Mouse (Mus musculus) layer of hippocampus, postnatal 14 days (tissue): ENCODE measurements at regions not wholly inside any gene's neighbourhood (a gene's known extent, or its start where the extent isn't known, plus 50 kb on each side); places are given as distances from the start of the nearest gene placed in this dataset.
A peak's percentile ranks its signal among the peaks of the same experiment; 100 is the strongest.

Experiments used
- DNase-seq, 2 experiments: peaks; one replicate each; pipeline ENCODE4 v3.0.0; 2021 to 2022; ENCODE audit warnings: low spot score in 2 of 2, mixed read lengths in 1 of 2

GRCm38 (mm10) chr6:100107066-100107465 is 180.2 kb downstream of the Rybp start:
- DNase-seq, result no peak

- DNase-seq, result no peak
These were observed 186.6 kb downstream of the Rybp start for GRCm38 (mm10) chr6:100100565-100101133.

DNA sequence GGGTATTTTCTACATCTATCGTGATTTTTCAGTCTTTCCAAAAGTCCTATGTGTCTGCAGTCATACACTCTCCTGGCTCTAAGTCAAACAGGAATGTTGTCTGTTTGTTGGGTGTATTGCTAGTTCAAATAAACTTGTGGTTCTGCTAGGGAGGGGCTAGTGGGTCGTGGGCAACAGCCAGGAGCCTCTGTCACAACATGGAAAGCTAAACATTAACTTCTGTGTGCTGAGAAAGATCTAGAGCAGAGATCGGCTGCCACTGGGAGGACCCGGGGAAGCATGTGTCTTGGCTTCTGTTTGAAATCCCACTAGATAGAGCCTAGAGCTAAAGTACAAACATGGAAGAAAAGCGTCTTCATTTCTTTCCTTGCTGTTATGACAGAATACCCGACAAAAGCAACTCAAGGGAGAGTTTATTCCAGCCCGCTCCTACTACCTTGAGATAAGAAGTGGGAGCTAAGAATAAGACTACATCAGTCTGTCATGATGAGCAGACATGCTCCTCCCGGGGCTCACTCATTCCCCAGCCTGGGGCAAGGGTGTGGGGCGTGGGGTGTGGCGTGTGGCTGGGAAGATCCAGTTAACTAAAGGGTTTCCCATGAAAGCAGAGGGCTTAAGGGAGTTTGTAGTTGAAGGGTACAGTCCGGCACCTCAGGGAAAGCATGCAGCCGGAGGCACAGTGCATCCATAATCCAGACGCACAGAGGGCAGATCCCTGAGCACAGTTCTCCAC is 190.7 kb downstream of the Rybp start:
- no peak for DNase-seq

DNA sequence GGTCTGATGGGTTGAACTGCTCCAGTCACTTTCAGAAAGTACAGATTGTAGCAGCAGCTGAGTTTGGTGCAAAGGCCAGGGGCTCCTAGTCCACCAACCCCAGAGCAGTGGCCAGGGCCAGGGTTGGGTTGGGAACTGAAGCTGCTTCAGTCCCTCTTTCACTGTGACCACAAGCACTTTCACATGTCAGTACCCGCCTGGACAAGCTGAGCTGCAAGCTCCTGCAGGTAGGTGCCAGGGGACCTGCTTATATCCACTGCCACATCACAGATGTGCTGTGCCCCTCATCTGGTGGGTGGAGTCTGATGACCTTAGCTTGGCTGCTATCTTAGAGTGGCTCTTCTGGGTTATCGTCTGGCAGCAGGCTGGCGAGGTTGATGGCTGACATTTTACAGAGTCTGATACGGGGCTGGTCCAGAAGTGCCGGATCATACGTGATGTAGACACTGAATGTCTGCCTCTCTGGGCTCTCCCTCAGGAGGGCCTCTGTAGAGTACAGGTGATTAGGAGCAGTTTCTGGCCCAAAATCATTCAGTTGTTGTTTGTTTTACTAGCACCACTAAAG is 192.6 kb downstream of the Rybp start:
- no peak for DNase-seq

DNA sequence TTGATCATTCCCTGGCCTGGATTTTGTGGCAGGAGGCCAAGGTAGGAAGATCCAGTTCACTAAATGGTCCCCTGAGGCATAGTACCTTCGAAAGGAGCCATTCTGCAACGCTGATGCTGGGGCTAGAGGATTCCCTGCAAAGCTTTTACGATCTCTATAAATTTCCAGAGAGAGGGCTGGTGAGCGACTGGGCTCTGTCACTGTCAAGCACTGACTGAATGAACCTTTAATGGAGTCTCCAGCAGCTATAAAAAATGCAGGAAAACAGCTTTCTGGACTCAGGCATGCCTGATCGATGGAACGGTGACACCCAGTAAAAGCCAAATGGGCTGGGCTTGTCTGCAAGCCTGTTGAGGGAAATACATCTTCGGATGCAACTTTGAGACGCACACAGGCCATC is 194.4 kb downstream of the Rybp start:
- DNase-seq, result no peak

DNA sequence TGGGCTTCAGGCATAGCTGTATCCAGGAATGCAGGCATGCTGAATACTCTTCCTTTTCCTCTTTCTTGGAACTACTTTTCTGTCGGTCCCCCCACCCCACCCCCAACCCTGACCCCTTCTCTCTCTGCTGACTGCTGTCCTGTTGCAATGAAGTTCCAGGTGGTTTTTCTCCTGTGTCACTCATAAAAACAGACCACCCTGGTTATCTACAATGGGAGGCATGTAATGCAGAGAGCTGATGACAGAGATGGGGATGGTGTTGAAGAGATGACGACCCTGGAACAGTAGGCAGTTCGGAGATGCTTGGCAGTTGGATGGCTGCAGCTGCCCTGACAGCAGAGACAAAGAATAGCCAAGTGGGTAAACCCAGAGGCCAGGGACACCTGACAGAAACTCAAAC is 195.5 kb downstream of the Rybp start:
- DNase-seq, result no peak

DNA sequence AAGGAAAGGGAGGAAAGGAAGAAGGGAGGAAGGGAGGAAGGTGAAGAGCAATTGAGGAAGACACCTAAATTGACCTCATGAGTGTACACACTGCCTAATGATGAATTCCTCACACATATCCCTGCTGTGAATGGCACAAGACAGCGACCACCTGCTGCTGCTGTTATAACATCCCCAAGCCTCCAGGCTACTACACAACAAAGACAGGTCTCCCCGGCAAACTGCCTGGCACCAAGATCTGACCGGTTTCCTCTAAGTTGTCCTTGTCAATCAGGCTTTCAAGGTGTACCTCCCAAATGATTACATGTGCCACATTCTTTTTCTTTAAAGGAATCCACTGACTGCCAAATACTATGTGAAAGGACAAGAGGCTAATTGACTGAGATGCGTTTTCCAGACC is 198.7 kb downstream of the Rybp start:
- DNase-seq, result no peak

DNA sequence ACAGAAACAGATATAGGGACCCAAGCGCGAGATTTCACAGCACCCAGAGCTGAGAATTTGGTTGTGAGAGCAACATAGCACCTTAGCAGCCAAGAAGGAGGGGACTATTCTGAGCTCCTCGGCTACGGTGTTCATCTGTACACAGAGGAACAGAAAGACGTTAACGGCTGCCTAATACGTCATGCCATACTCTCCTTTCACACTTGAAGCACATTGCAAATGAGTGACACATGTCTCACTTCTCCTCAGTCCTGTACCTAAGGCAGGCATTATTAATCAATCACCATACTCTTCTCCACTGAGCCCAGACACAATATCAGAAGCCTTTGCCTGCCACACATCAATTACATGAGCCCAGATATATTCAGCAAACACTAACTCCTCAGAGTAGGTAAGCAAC is 200.5 kb downstream of the Rybp start:
- DNase-seq, result no peak

GRCm38 (mm10) chr6:100085981-100086380 is 201.3 kb downstream of the Rybp start:
- no peak for DNase-seq

- no peak for DNase-seq
These were observed 203.3 kb downstream of the Rybp start for GRCm38 (mm10) chr6:100083868-100084477.

- no peak for DNase-seq
These were observed 204.2 kb downstream of the Rybp start for GRCm38 (mm10) chr6:100083127-100083526.

DNA sequence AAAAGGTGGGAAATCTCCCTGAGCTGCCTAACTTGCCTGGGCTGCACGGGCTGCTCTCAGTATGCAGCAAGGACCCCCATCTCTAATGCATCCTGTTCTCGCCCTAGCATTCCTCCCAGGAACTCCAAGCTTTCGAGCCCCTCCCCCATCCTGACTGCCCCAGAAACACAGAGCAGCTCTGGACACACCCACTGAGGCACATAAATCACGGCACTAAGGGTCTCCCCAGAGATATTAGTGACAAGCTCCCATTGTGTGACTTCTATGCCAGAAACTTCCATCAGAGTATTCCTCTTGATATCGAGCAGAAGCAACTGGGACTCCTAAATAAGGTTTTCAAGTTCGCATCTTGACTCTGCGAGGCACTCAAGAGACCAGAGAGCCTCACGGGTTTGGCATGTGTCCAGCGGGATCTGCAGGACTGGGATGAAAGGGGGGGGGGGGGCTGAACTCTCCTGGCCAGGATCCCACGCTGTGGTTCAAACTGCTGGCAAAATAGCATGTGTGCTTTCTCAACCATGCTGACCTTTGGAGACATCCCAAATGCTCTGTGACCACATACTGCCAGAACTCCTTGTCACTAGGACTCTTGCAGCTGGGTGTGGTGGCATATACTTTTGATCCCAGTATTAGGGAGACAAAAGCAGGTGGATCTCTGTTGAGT is 212.5 kb downstream of the Rybp start:
- no peak for DNase-seq

DNA sequence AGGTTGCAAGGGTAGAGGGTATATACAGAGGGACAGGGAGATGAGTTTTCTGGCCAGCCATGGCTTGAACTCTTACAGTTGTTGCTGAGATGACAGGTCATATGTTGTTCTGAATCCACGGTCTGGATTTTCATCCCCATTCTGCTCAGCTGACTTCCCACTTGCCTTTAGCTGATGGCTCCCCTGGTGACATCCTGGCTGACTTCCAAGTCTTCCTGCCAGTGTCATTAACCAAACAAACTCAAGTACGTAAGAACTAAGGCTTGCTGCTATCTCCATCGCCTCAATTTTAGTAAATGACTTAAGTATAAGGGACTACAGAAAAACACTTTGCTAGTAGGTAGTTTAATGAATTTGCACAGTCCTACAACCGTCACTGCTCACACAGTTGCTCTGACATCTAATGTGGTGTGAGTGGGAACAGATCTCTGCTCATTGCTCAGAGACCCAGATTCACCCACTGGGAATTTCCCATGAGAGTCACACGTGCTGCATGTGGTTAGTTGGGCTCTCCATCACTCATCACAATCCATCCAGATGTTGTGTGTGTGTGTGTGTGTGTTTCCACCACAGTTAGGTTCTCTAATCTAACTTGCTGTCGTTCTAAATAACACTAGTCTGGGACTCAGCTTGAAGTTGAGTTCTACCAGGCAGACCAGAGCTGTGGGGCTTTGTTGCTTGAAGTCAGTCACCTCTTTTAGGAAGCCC is 214.9 kb downstream of the Rybp start:
- no peak for DNase-seq

GRCm38 (mm10) chr6:100069151-100069550 is 218.1 kb downstream of the Rybp start:
- DNase-seq, result no peak

DNA sequence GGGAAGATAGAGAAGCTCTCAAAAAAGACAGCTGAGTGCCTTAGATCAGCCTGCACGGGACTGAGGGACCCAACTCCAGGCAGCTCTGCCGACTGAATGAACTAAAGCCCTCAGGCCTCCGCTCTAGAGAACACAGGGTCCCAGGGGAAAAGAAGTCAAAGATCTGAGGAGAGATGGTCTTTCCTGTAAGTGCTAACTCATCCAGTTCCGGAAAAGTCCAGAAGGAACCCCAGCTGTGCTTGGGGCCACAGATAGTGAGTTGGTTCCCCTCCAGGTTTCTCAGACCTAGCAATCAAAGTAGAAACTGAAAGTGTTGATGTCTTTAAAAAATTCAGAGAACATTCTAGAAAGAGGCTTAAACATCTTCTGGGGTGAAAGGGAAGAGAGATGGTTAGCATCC is 220.0 kb downstream of the Rybp start:
- no peak for DNase-seq

DNA sequence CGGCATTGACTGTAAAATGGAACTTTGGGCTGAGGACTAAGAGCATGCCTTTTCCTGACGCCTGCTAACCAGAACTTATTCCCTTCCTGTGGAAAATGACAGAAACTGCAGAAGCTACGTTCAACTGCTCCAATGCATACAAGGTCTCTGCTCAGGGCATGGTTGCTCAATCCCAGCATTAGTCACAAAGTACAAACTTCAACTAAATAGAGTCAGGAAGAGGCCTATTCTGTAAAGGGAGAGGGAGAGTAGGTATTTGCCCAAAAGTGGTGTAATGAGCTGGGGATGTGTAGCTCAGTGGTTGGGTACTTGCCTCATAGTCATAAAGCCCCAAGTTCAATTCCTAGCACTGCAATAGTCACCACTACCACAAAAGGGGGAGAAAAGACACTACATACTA is 221.7 kb downstream of the Rybp start:
- no peak for DNase-seq

DNA sequence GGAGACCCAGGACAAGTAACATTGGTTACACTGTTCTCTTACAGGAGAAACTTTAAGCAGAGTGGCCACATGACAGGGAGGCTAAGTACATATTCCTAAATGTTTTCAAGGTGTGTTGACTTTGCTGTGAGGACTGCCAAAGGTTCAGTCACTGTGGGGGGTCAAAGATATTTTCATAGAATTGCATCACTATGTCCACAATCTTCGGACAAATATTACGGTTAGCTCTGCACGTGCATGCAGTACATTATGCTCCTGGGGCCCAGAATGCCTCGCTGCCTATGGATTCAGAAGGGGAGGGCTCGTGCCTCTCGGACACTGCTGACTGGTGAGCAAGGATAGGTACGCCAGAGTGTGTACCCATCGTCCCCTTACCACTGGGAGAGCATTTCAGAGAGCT is 224.3 kb downstream of the Rybp start:
- no peak for DNase-seq

- peak; percentile 74 to 89 for DNase-seq
These were observed 227.5 kb downstream of the Rybp start for GRCm38 (mm10) chr6:100059803-100060202.

DNA sequence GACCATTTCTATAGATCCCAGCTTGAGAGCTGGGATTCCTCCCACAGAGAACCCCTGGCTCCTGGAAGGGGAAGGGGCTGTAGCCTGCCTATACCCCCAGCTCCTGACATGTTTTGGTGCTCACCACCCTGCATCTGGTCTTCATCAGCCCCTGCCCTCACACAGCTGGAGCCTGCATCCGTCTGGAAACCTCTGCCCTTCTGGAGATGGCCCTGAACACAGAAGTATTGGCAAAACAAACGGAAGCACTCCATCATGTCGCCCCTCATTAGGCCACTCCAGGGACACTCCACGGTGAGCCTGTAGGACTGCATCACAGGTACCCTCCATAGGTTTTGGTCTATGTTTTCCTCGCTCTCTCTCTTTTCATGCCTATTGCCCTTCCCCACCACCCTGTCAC is 231.3 kb downstream of the Rybp start:
- DNase-seq, result no peak

GRCm38 (mm10) chr6:100052955-100053795 is 234.1 kb downstream of the Rybp start:
- DNase-seq, result no peak
